18 mouse cellular contexts compared by ENCODE assay signal in genomic region chr2:73347136-73347535, GRCm38 (mm10). TPM values are rescaled to one million over a fixed set of nuclear protein-coding genes. Genes with fewer than 3 reads are reported as not detected.
A peak's percentile ranks its signal among the peaks of the same experiment; 100 is the strongest.
DNase-seq lines count a peak whose midpoint lies in the region; ATAC-seq and TF ChIP-seq lines count a peak whose summit lies in the region.
"Had no signal": no experiment of that assay in that cellular context is flagged by ENCODE, and none has a peak within 500 bp of the region (broad histone marks: within the 10 kb centered on the region; RNA-seq: fewer than 3 reads in every experiment).

No protein-coding gene starts in this region.

- no peak overlapping the region for H3K9ac ChIP-seq in forebrain, embryonic 16.5 days (replicated peaks; ENCODE audit: low read depth, low read length)
- H3K9ac ChIP-seq: embryonic facial prominence, embryonic 15.5 days; kidney, embryonic 15.5 days; limb, embryonic 13.5 days; liver, embryonic 15.5 days; stomach, embryonic 15.5 days had no signal

- no peaks in the 10 kb centered on the region for H3K27me3 ChIP-seq in forebrain, embryonic 16.5 days (replicated peaks; ENCODE audit: control insufficient read depth, insufficient read depth, low read length)
- H3K27me3 ChIP-seq: CH12.LX; embryonic facial prominence, embryonic 15.5 days; kidney, embryonic 15.5 days; limb, embryonic 13.5 days; liver, embryonic 15.5 days; stomach, embryonic 15.5 days had no signal

- DNase-seq in embryo, embryonic 11 days, result peak; percentile 46
- DNase-seq in embryo, embryonic 10 days (ENCODE audit: low spot score), result no peak
- no peak for DNase-seq in layer of hippocampus, adult 2 months (ENCODE audit: low spot score in 2 of 2)
- DNase-seq in layer of hippocampus, adult 9-11 months, result no peak
- peak; percentile 31 for DNase-seq in brain, embryonic 14.5 days (ENCODE audit: low read depth)
- no peak for DNase-seq in liver
- no peak for DNase-seq in urinary bladder, postnatal 10 days (ENCODE audit: low spot score)
- DNase-seq: cerebellum, adult 9-11 months; gastrocnemius, postnatal 14 days; lung, postnatal 14 days; thymus, adult 2 months had no signal

- no peak for ATAC-seq in forebrain, embryonic 16.5 days

- H3K27ac ChIP-seq in layer of hippocampus, adult 2 months, result peak overlapping the region; percentile 90
- peak overlapping the region; percentile 75 for H3K27ac ChIP-seq in forebrain, embryonic 16.5 days (ENCODE audit: low read length)
- H3K27ac ChIP-seq: embryonic facial prominence, embryonic 15.5 days; kidney, embryonic 15.5 days; limb, embryonic 13.5 days; liver, embryonic 15.5 days; stomach, embryonic 15.5 days had no signal

- no peaks in the 10 kb centered on the region for H3K9me3 ChIP-seq in forebrain, embryonic 16.5 days (ENCODE audit: control insufficient read depth, low read length)
- H3K9me3 ChIP-seq: embryonic facial prominence, embryonic 15.5 days; kidney, embryonic 15.5 days; limb, embryonic 13.5 days; liver, embryonic 15.5 days; stomach, embryonic 15.5 days had no signal

- WGBS in forebrain, embryonic 16.5 days, result 60% methylated on average over 6 of the region's 6 CpGs

- no peak for TF ChIP-seq POLR2A in brain, embryonic 14.5 days (IDR thresholded peaks at IDR 0.05; ENCODE audit: borderline replicate concordance, extremely low read depth, insufficient read depth, insufficient read length, poor library complexity, severe bottlenecking)

- H3K4me2 ChIP-seq in forebrain, embryonic 16.5 days (ENCODE audit: low read length), result no peak overlapping the region
- H3K4me2 ChIP-seq: embryonic facial prominence, embryonic 15.5 days; kidney, embryonic 15.5 days; liver, embryonic 15.5 days; stomach, embryonic 15.5 days had no signal

- H3K36me3 ChIP-seq in forebrain, embryonic 16.5 days (ENCODE audit: control insufficient read depth, insufficient read depth), result no peaks in the 10 kb centered on the region
- H3K36me3 ChIP-seq: embryonic facial prominence, embryonic 15.5 days; kidney, embryonic 15.5 days; limb, embryonic 13.5 days; stomach, embryonic 15.5 days had no signal

- no peak for TF ChIP-seq CTCF in layer of hippocampus, adult 2 months (conservative IDR thresholded peaks at IDR 0.05)
- no peak for TF ChIP-seq CTCF in brain, embryonic 14.5 days (IDR thresholded peaks at IDR 0.05; ENCODE audit: borderline replicate concordance, extremely low read depth, insufficient read depth, insufficient read length)

- no peak overlapping the region for H3K4me3 ChIP-seq in layer of hippocampus, adult 2 months
- no peak overlapping the region for H3K4me3 ChIP-seq in forebrain, embryonic 16.5 days (replicated peaks; ENCODE audit: low read length)
- H3K4me3 ChIP-seq: embryonic facial prominence, embryonic 15.5 days; kidney, embryonic 15.5 days; limb, embryonic 13.5 days; liver, embryonic 15.5 days; stomach, embryonic 15.5 days had no signal

- peaks cover 26% of the 10 kb centered on the region for H3K4me1 ChIP-seq in forebrain, embryonic 16.5 days (replicated peaks; ENCODE audit: control insufficient read depth, insufficient read depth, low read length)
- H3K4me1 ChIP-seq: kidney, embryonic 15.5 days had no signal

RNA-seq across cellular contexts. Expression of gene Cir1, which starts 34.6 kb away (rescaled TPM):
- 10 to 100 TPM; 31.6 to 32.6 TPM for total RNA-seq in layer of hippocampus, adult 2 months (2021)
- 20.5 and 21.3 TPM in 2 replicates for polyA plus RNA-seq in brain, embryonic 14.5 days (2012; rRNA removed)
- polyA plus RNA-seq in forebrain, embryonic 16.5 days (2015; fragmentation: Nextera tagmentation; extraction: Ambion mirVana), result 24.6 and 26.6 TPM in 2 replicates

RNA-seq across cellular contexts. Expression of gene Scrn3, which starts 34.7 kb away (rescaled TPM):
- 10 to 100 TPM; 19.3 to 22.3 TPM for total RNA-seq in layer of hippocampus, adult 2 months (2021)
- 6.4 and 6.8 TPM in 2 replicates for polyA plus RNA-seq in brain, embryonic 14.5 days (2012; rRNA removed)
- 8.7 and 9.1 TPM in 2 replicates for polyA plus RNA-seq in forebrain, embryonic 16.5 days (2015; fragmentation: Nextera tagmentation; extraction: Ambion mirVana)

RNA-seq across cellular contexts. Expression of gene Gpr155, which starts 39.2 kb away (rescaled TPM):
- total RNA-seq in layer of hippocampus, adult 2 months (2021), result 10 to 100 TPM; 58.1 to 65.6 TPM
- polyA plus RNA-seq in brain, embryonic 14.5 days (2012; rRNA removed), result 7.7 and 8.8 TPM in 2 replicates
- 12.2 and 14.3 TPM in 2 replicates for polyA plus RNA-seq in forebrain, embryonic 16.5 days (2015; fragmentation: Nextera tagmentation; extraction: Ambion mirVana)

Comparison
In these comparisons a context has a peak if more than half of its experiments do, and no peak if none do; other contexts are left out.
1. DNase-seq: peak in embryo, embryonic 11 days (single experiment) and brain, embryonic 14.5 days (single experiment); none in embryo, embryonic 10 days (single experiment), layer of hippocampus, adult 2 months (0 of 2), layer of hippocampus, adult 9-11 months (single experiment), liver (single experiment) and urinary bladder, postnatal 10 days (single experiment).